Mouse (Mus musculus) forebrain, embryonic 14.5 days (tissue): ENCODE measurements around the gene Tspan9. TPM values are rescaled to one million over a fixed set of nuclear protein-coding genes. Genes with fewer than 3 reads are reported as not detected.
A peak's percentile ranks its signal among the peaks of the same experiment; 100 is the strongest.

Source experiments
- ATAC-seq: fragments of 200-750 bp; cut with Nextera tagmentation; 2 replicates; pipeline ENCODE4 v1.8.0; 2017; ENCODE audit warnings: mild to moderate bottlenecking, moderate library complexity
- DNase-seq: peaks from one replicate; pipeline ENCODE4 v3.0.0-alpha.2; 2015; ENCODE audit warnings: low spot score
- H3K27ac ChIP-seq: fragments of 300-500 bp; sonication (generic); 2 replicates; pipeline ENCODE4 v1.5.1; 2014; ENCODE audit warnings: low read depth, mild to moderate bottlenecking, control low read depth, low read length, moderate library complexity
- H3K27me3 ChIP-seq: fragments of 300-500 bp; sonication (generic); replicated peaks from 2 replicates; pipeline ENCODE4 v1.6.1; 2014; ENCODE audit warnings: low read length, control low read depth, mixed read lengths; ENCODE audit not compliant: control insufficient read depth, insufficient read depth
- H3K36me3 ChIP-seq: fragments of 300-500 bp; sonication (generic); 2 replicates; pipeline ENCODE4 v1.6.1; 2014; ENCODE audit warnings: low read length, control low read depth; ENCODE audit not compliant: control insufficient read depth, insufficient read depth
- H3K4me1 ChIP-seq: fragments of 300-500 bp; sonication (generic); 2 replicates; pipeline ENCODE4 v1.6.1; 2014; ENCODE audit warnings: antibody characterized with exemption, low read length, control low read depth; ENCODE audit not compliant: control insufficient read depth, insufficient read depth
- H3K4me2 ChIP-seq: fragments of 300-500 bp; sonication (generic); 2 replicates; pipeline ENCODE4 v1.6.1; 2014; ENCODE audit warnings: mild to moderate bottlenecking, control low read depth, low read length
- H3K4me3 ChIP-seq: fragments of 300-500 bp; sonication (generic); 2 replicates; pipeline ENCODE4 v1.5.1; 2014; ENCODE audit warnings: low read depth, low read length, control low read depth
- H3K9ac ChIP-seq: fragments of 300-500 bp; sonication (generic); 2 replicates; pipeline ENCODE4 v1.6.1; 2014; ENCODE audit warnings: mild to moderate bottlenecking, low read length, control low read depth, moderate library complexity
- H3K9me3 ChIP-seq: fragments of 300-500 bp; sonication (generic); replicated peaks from 2 replicates; pipeline ENCODE4 v1.6.1; 2016; ENCODE audit warnings: low read length, control low read depth, mixed read lengths; ENCODE audit not compliant: control insufficient read depth
- WGBS: fragments of 180-500 bp; shearing (Covaris S2); extraction: QIAGEN DNeasy Blood & Tissue Kit; methylation state at CpG from one replicate; pipeline ENCODE4 v1.1.7; 2014; 5-methylcytosine and 5-hydroxymethylcytosine counted together
- polyA plus RNA-seq: library from polyadenylated mRNA; unstranded; fragments of >200 nt; fragmentation: Nextera tagmentation; extraction: Ambion mirVana; gene quantifications from 2 replicates; pipeline ENCODE4 v1.2.1, GENCODE M21; 2014

The Tspan9 gene
- polyA plus RNA-seq, 1 experiment from 2014 or later, result 23.0 TPM

DNA sequence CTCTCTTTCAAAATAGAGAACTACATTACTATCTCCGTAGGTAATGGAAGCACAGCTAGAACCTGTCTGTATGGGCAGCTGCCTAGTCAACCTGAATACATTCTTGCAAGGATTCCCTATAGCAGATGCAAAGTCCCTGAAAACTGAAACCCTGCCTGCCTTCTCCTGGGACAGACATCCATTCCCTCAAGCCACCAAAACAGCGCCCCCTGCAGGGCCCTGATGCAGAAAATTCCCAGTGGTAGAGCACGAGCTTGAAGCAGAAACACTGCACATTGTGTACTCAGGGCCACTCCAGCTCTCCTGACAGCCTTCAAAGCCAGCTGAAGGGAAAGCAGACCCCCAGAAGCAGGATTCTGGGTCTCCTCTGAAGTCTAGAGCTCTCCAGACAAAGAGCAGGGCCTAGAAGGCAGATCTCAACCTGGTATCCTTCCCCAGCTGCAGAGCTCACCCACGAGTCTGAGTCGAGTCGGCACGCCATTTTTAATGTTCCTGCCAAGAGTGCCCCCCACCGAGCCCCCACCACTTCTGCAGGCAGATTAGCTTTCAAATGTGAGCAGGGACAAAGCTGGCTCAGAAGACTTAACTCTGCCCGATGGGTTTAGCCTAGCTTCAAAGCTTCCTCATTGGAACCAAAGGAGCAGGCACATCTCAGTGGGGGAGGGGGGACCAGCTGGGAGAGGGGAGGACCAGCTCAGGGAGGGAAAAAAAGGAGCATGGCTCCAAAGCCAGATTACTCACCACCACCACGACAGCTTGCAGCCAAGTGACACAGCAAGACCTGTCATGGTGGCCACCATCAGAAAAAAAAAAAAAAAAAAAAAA is 115.1 kb downstream of the Tspan9 start:
- no peak overlapping the region for H3K4me3 ChIP-seq
- H3K4me1 ChIP-seq, result no peaks in the 10 kb centered on the region
- ATAC-seq (no peak), DNase-seq (peak; percentile 54)
- H3K27ac ChIP-seq, result no peak overlapping the region
- 10% methylated on average over 10 of the region's 10 CpGs for WGBS
- H3K36me3 ChIP-seq, result no peaks in the 10 kb centered on the region
- H3K4me2 ChIP-seq, result no peak overlapping the region
- peaks cover 7% of the 10 kb centered on the region for H3K27me3 ChIP-seq
- no peaks in the 10 kb centered on the region for H3K9me3 ChIP-seq
- no peak overlapping the region for H3K9ac ChIP-seq

DNA sequence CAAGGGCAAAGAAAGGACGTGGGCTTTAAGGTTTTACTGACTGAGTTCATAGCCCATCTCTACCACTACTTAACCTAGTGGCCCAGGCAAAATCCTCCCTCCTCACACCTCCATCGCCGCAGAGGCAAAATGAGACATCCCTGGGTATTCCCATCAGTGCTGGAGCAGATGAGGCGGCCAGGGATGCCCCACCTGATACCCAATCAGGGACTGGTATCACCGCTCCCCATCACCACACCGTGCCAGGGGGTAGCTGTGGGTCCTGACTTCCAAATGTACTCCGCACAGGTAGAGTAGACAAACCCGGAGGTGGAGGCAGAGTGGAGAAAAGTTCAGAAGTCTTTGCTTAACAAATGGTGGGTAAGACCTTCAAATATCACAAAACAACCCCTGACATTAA is 117.4 kb downstream of the Tspan9 start:
- Histone ChIP-seq H3K4me2 (no peak overlapping the region), H3K4me3 (no peak overlapping the region), H3K27ac (no peak overlapping the region), H3K27me3 (no peaks in the 10 kb centered on the region; the same call in 1 of the 2 replicates), H3K4me1 (peaks cover 8% of the 10 kb centered on the region), H3K36me3 (no peaks in the 10 kb centered on the region), H3K9me3 (no peaks in the 10 kb centered on the region), H3K9ac (no peak overlapping the region)
- DNase-seq (no peak), ATAC-seq (no peak)
- WGBS, result 86% methylated on average over 8 of the region's 8 CpGs

DNA sequence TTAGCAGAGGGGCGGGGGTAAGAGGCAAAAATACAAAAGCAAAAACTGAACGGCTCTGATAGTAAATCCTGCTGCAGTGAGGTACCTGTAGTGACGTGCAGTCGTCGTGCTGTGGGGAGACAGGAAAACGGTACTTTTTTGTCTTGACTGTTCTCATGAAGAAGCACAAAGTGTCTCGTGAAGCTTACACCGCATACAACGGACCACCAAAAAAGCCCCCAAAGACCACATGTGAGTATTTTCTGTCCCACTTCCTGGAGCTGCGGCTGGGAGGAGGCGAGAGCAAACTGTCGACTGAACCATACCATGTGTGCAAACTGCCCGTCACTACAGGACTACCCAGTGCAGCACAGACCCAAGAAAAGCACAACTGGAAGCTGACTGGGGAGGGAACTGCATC is 117.8 kb downstream of the Tspan9 start:
- no peaks in the 10 kb centered on the region for H3K36me3 ChIP-seq
- WGBS, result 85% methylated on average over 13 of the region's 13 CpGs
- no peak for ATAC-seq
- H3K9ac ChIP-seq, result no peak overlapping the region
- peaks cover 12% of the 10 kb centered on the region for H3K4me1 ChIP-seq
- H3K9me3 ChIP-seq, result no peaks in the 10 kb centered on the region
- no peaks in the 10 kb centered on the region; the same call in 1 of the 2 replicates for H3K27me3 ChIP-seq
- no peak overlapping the region for H3K27ac ChIP-seq
- H3K4me2 ChIP-seq, result no peak overlapping the region
- no peak overlapping the region for H3K4me3 ChIP-seq
- no peak for DNase-seq

DNA sequence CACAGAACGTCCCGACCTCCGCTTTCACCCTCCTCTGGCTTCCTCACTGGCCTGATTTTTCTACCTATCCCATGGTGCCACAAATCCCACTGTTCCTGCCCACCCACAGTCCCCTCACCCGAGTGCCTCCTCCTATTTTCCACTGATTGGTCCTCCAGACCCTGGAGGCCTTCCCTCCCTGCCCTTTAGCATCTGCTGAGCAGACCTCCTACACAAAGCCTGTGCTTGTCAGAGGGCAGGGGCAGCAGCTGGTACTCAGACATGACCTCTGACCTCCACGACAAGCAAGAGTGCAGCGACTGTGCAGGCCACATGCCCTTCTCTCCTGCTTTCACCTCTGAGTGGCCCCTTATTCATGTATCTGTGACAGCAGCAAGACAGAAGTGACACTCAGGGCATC is 121.2 kb downstream of the Tspan9 start:
- H3K27ac ChIP-seq, result no peak overlapping the region
- WGBS, result 47% methylated on average over 6 of the region's 6 CpGs
- H3K9ac ChIP-seq, result no peak overlapping the region
- H3K9me3 ChIP-seq, result no peaks in the 10 kb centered on the region
- H3K4me1 ChIP-seq, result peaks cover 20% of the 10 kb centered on the region
- H3K27me3 ChIP-seq, result no peaks in the 10 kb centered on the region; the same call in 1 of the 2 replicates
- H3K36me3 ChIP-seq, result no peaks in the 10 kb centered on the region
- no peak for DNase-seq
- H3K4me2 ChIP-seq, result no peak overlapping the region
- ATAC-seq, result no peak
- H3K4me3 ChIP-seq, result no peak overlapping the region

DNA sequence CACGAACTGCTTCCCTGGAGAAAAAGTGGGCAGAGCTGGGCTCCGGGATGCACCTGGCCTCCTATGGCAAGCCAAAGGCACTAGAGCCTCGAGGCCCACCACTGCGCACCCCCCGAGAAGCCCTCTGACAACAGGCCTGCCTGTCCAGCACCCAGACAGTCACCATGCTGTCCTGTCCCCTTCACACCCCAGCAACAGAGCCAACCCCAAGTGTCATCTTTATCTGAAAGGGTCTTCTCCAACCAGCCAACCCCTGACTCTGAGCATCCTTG is 121.5 kb downstream of the Tspan9 start:
- Histone ChIP-seq H3K4me3 (no peak overlapping the region), H3K4me1 (peaks cover 20% of the 10 kb centered on the region), H3K4me2 (no peak overlapping the region), H3K9ac (0 out of 2 replicates have a peak overlapping the region, but pooled peaks have one; percentile 5), H3K27me3 (no peaks in the 10 kb centered on the region; the same call in 1 of the 2 replicates), H3K36me3 (no peaks in the 10 kb centered on the region), H3K9me3 (no peaks in the 10 kb centered on the region), H3K27ac (no peak overlapping the region; the same call in 1 of the 2 replicates)
- WGBS, result 71% methylated on average over 5 of the region's 5 CpGs
- ATAC-seq (no peak), DNase-seq (no peak)

DNA sequence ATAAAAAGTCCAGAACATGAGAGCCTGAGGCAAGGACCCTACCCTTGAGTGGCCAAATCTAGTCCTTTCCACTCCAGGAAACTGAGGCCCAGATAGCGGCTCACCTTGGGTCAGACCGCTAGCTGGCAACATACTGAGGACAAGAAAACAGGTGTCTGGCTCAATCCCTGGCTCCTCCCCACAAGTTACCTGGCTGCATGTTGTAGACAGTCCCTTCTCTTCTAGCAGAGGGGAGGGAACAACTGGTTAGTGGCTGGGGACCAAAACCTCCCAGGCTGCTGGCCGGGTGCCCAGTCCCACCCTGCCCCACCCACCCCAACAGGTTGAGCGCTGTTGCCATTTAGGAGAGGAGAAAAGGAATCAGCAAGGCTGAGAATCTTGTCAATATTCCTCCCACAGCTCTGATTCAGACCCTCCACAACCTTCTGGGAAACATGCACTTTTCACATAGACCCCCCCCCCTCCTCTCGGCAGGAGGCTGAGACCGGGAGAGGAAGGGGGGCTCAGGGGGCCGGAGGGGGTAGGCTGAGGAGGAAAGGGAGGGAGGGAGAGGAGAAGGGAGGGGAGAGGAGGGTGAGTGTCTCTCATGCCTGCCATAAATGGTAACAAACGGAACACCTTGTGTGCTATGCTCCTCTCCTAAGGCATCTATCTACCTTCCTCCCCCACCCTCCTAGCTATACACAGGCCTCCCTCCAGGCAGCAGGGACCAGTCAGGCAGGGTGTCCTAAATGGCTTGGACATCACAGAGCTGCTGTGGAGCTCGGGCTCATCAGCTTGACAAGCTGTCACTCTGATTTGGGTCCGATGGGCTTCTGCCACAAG is 122.1 kb downstream of the Tspan9 start:
- Histone ChIP-seq H3K9ac (0 out of 2 replicates have a peak overlapping the region, but pooled peaks have one; percentile 5), H3K27ac (peak overlapping the region; percentile 58; the same call in 1 of the 2 replicates), H3K4me1 (peaks cover 20% of the 10 kb centered on the region), H3K36me3 (no peaks in the 10 kb centered on the region), H3K4me2 (peak overlapping the region; percentile 27), H3K27me3 (no peaks in the 10 kb centered on the region; the same call in 1 of the 2 replicates), H3K4me3 (no peak overlapping the region), H3K9me3 (no peaks in the 10 kb centered on the region)
- DNase-seq (no peak), ATAC-seq (peak; percentile 19; the same call in 1 of the 2 replicates)
- 24% methylated on average over 8 of the region's 10 CpGs for WGBS

DNA sequence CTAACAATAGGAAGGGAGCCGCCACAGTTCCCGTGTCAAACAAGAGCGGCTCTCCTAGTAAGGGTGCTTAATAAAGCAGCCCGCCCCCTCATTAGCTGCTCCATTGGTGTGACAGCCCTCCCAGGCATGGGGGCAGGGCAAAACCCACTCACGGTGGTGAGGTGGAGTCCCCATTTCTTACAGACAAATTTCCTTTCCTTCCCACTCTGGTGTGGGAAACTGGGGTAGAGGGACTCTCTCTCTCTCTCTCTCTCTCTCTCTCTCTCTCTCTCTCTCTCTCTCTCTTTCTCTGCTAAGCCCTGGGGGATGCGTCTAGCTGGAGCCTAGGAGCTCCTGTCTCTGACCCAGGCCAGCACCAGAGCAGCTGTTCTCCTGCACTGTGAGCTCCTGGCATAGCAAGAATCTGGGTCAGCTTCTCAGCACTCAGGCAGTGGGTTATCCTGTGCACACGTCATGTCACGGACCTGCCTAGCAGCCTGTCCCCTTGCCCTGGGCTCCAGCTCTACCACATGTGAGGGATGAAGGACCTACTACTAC is 122.8 kb downstream of the Tspan9 start:
- H3K4me2 ChIP-seq, result peak overlapping the region; percentile 27
- H3K27ac ChIP-seq, result peak overlapping the region; percentile 58; the same call in 1 of the 2 replicates
- H3K9ac ChIP-seq, result no peak overlapping the region
- H3K4me1 ChIP-seq, result peaks cover 20% of the 10 kb centered on the region
- H3K36me3 ChIP-seq, result no peaks in the 10 kb centered on the region
- no peak overlapping the region for H3K4me3 ChIP-seq
- ATAC-seq, result peak; percentile 74
- no peaks in the 10 kb centered on the region; the same call in 1 of the 2 replicates for H3K27me3 ChIP-seq
- peak; percentile 80 for DNase-seq
- H3K9me3 ChIP-seq, result no peaks in the 10 kb centered on the region
- 8% methylated on average over 8 of the region's 8 CpGs for WGBS

DNA sequence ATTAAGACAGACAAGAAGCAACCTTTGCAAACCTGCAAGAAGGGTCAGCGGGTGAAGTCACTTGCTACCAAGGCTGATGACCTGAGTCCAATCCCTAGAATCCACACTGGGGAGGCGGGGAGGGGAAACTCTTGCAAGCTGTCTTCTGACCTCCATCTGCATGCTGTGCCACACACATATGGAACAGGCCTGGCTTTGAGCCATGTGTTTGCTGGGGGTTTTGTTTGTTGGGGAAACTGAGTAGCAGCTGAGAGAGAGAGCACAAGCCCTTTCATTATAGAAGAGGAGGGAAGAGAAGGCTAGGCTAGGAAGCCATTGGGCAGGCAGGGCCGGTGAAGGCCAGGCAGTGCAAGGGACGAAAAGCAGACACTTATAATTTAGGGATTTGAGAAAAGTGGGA is 123.3 kb downstream of the Tspan9 start:
- Histone ChIP-seq H3K4me1 (peaks cover 22% of the 10 kb centered on the region), H3K36me3 (no peaks in the 10 kb centered on the region), H3K9ac (no peak overlapping the region), H3K9me3 (no peaks in the 10 kb centered on the region), H3K4me3 (no peak overlapping the region), H3K4me2 (peak overlapping the region; percentile 27), H3K27me3 (no peaks in the 10 kb centered on the region; the same call in 1 of the 2 replicates), H3K27ac (no peak overlapping the region; the same call in 1 of the 2 replicates)
- ATAC-seq (peak; percentile 64), DNase-seq (peak; percentile 76)
- 20% methylated on average over 4 of the region's 4 CpGs for WGBS
